Mouse (Mus musculus) kidney, postnatal 4 days (tissue): ENCODE measurements around the gene Nipbl.

Experiments
- DNase-seq, 2 experiments: peaks; one replicate each; pipeline ENCODE4 v3.0.0; 2021; ENCODE audit warnings: mixed read lengths in 2 of 2

Gene Nipbl

DNA sequence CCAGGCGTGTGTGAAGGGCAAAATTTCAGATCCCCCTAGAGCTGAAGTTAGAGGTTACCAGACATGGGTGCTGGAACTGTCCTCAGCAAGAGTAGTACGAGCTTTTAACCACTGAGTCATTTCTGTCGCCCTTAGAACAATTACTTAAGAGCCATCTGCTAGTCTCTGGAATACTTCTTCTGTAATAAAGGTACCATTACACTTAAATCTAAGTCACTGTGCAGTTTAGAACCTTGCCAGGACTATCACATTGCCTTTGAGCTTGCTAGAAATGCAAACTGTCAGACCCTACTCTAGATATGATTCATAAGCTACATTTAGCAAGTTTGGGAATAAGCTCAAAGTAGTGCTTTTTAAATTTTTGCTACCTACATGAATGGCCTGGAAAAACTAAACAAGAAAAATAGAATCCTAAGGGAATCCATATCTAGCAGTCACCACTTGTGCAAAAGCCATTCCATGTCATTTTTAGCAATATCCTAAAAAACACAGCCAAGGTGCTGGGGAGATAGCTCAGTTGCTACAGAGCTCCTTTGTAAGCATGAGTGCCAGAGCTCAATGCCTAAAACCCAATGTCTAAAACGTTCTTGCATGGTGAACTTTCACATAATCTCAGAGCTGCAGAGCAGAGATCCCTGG lies 27.6 kb downstream of the Nipbl start:
- DNase-seq: no peak

DNA sequence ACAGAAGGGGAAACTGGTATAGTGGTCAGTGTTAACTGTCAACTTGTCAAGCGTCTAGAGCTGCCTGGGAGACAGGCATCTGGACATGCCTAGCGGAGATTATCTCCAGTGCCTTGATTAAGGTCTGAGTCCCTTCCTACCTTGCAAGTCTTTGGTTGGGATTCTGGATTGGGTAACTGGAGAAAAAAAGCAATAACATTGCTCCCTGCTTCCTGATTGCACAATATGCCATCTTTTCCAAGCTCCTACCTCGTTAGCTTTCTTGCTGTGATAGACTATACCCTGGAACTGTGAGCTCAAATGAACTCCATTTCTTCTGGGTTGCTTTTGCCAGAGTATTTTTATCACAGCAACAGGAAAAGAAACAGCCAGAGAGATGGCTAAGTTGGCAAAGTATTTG lies 30.9 kb downstream of the Nipbl start:
- DNase-seq: no peak

DNA sequence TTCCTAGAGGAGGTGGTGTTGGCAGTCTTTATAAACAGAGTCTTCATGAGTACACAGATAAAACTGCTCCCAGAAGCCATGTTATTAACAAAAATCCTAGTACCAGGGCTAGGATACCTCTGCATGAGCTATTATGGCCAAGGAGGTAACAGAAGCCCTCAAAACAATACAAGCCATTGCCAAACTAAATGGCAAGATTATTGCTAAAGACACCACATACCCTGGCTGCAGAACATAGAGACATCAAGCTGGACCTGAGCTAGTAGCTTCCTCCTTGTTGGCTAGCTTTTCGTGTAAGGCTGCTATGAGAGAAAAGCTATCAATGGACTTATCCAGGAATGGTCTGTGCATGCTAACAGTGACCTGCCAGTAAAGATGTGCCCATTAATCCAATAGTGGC lies 32.4 kb downstream of the Nipbl start:
- DNase-seq: no peak

DNA sequence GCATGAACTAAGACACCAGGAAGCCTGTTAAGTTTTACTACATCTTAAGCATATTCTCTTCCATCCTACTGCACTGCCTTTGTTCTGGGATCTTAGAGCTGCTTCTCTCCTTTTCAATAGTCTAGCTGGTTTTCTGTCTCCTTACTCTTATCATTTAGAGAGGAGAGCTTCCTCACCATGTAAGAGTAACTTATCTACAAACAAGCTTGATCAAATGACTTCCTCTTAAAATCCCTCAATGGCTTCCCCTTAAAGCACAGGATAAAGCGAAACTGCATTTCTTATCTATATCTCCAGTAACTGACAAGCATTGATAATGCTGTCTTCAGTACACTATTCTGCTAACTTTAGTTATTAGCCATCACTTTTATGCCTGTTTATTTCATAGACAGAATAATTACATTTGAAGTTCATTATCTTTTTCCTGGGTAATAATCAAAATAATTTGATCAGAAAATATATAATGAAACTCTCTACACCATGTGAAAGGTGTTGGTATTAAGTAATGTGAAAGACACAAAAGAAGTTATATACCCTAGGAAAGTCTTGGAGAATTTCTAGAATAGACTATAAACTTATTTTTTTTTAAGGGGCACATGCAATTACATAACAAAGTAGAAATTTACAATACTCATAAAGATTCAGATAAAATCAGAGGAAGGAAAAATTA lies 33.0 kb downstream of the Nipbl start:
- no peak for DNase-seq

DNA sequence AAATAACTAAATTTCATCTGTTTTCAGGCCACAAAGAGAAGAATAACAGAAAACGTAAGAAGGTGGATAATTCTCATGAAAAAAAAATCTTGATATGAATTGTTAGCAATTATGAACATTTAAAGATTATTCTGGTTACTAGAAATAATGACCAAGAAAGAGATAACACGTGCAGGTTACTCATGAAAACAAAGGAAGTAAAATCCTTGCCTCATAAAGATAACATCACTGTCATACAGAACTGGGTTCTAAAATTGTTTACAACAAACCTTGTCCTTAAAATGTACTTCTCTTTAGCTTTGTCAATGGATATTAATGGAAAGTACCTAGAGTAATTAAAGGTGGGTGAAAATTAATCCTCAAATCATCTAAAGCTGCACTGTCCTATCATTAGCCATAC lies 37.2 kb downstream of the Nipbl start:
- no peak for DNase-seq

DNA sequence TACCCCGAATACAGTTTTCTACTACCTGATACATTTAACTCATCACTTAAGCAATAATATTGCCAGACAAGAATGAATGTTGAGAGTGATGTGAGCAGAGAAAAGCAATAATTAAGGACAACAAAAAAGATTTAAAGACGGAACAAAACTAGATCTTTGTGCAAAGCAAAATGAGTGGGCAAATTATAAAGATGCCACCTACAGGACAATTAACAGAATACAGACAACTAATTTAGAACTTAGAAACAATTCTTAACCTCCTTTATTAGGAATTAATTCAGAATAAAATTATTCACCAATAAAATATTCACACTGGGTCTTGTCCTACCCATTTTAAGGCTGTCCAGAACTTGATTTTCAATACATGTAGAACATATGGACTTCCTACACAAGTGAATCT lies 38.0 kb downstream of the Nipbl start:
- no peak for DNase-seq

DNA sequence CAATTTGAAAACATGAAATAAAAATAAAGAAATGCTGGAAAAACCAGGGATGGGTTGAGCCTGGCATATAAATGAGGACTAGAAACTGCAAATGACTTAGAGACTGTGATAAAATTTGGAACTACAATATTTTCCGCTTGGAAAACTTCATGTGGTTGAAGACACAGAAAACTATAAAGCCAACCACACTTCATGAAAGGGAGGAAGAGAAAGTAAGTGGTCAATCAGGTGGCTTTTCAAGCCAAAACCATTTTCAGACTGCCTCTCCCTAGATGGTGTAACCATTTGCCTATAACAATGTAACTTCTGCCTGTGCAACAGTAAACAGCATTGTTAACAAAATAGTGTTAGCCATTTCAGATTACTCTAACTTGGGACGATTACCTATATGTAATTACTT lies 41.7 kb downstream of the Nipbl start:
- DNase-seq: no peak

DNA sequence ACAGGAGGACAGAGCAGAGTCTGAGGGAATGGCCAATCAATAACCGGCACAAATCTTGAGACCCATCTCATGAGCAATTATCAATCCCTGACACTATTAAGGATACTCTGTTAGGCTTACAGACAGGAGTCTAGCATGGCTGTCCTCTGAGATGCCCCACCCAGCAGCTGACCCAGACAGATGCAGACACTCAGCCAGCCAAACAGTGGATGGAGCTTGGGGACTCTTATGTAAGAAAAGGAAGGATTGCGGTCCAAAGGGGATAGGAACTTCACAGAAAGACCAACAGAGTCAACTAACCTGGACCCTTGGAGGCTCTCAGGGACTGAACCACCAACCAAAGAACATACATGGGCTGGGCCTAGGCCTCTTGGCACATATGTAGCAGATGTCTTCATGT lies 42.7 kb downstream of the Nipbl start:
- no peak for DNase-seq

DNA sequence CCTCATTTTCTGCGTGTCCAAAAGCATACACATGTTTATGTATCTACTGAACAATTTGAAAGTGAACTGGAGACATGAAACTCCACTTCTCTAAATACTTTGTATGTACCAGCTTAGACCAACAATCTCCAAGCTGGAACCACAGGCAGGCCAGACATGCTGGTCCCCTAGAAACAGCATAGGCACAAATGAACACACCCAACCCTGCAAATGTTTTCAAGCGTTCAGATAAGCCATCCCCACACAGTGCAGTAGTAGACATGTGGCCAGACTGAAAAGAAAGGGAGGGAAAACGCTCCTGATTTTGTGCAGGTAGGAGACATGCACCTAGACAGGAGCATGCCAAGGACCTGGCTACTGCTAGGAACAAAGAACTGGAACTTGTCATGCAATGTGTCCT lies 52.5 kb downstream of the Nipbl start:
- DNase-seq: no peak

DNA sequence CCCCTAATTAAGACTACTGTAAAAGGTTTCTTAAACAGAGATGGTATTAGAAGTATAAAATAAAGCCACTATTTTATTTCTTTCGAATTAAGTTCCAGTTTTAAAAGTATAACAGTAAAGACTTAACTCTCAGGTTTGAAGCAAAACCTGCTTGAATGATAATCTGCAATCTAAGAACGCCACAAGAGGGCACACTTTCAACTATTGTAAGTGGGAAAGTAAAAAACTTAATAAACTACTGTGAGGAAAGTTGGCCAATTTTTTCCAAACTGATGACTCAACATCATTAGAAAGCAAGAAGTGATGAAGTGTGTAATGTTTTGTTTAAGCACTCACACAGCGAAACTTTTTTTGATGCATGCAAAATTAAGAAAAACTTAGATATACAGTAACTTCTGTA lies 62.0 kb downstream of the Nipbl start:
- peak; percentile 9 to 15 for DNase-seq

DNA sequence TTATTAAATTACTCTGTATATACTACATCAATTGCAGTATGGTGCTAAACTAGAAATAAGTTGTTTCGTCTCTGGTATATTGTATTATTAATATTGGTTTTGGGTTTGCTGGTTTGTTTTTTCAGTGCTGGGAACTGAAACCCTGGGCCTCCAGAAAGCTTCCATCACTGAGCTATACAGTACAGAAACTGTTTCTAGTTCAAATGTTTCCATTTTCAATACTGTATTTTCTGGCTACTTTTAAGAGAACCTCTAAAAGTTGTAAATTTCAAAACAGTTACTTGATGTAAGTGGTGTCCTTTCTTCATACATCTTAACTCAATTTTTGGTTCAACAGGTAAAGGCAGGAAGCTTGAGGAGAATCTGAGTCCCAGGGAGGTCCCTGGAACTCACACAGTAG lies 68.6 kb downstream of the Nipbl start:
- DNase-seq: no peak

DNA sequence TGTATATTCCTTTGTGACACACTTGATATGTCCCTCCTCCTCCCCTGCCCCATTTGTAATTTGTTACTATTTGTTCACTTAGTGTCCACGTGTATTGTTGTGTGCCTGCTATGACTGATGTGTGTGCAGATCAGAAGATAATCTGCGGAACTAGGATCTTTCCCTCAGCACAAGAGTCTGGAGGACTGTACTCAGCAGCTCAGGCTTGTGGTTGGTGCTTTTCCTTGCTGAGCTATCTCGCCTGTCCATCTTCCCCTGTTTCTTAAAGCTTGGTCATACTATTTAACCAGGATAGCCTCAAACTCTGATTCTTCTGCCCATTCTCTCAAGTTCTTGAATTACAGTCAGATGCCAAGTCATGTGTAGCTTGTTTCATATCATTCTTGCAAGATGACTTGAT lies 69.5 kb downstream of the Nipbl start:
- no peak for DNase-seq

DNA sequence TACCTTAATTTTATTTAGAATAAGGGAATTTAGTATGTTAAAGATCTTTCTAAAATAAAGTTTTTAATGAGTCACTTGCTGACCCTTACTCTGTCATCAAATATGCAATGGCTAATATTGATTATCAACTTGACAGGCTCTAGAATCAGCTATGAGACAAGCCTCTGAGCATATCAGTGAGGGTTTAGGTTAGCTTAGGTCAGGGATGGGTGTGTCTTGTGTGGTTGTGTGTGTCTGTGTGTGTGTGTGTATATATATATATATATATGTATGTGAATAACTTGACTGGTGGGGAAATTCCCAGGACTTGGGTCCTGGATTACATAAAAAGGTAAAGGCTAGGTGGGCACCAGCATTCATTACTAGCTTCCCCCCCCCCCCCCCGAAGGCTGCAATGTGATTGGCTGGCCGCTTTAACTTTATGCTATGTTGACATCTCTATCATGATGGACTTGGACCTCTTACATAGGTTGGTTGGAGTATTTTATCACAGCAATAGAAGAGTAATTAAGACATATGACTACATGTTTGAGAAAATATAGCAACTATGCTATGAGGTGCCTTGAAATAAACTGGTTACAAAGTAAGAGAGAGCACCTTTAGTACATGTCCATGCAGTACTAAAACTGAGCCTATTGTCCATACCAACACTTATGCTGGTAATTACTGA lies 97.0 kb downstream of the Nipbl start:
- no peak for DNase-seq

DNA sequence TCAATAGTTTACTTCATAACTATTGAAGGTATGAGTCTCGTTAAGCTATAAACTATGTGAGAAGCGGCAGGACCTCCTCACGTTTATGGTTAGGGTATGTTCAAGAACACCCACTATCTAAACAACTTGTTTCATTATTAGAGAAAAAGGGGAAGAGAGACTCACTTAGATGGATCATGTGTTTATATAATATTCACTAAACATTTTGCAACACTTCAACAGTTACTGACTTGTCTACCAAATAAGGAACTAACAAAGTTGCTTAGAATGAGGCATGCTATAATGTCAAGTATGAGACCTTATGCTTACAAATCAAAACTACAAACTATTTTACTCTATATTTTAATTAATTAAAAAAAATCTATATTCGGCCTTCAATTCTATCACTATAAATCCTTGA lies 103.7 kb downstream of the Nipbl start:
- no peak for DNase-seq

DNA sequence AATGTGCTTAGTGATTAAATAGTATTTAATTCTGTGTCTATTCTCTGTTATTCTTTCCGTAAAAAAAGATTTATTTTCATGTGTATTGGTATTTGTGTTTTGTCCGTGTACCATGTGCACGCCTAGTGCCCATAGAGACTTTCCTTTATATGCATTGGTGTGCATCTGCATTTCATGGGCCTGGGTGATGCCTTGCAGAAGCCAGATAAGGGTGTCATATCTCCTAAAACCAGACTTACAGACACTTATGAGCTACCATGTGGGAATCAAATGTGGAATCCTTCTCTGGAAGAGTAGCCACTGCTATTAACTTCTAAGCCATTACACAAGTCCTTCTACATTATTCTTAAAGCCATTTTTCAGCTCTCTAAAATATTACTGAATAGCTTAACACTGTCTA lies 112.7 kb downstream of the Nipbl start:
- no peak for DNase-seq

DNA sequence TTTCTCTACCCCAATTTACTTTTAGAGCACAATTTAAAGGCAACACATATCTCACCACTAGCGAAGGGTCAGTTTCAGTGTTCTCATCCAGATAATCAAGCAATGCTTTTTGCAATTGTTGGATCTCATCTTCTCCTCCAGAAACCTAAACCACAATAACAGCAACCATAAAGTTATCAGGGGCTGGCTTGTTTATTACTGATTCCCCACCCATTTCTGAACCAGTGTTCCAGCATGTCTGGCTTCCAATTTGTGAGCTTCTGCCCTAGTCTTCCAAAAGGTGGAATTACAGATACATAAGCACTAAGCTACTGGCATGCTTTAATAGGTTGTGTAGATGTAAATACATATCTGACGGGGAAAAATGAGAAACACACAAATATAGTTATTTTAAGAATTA lies 118.6 kb downstream of the Nipbl start:
- no peak for DNase-seq

DNA sequence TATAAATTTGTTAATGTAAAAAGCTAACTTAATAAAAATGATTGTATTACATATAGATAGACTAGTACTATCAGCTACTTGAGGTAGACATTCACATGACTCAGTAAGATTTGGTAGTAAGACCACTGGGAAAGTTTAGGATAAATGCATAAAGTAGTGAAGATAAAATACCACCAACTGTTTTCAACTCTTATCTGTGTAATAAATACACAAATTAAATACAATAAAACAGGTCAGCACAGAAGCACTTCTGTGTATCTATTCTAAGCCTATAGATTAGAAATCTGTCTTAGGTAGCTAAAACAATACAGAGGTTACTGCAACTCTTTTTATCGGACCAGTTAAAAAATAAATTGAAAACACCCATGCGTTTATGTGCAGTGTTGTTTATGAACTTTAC lies 119.4 kb downstream of the Nipbl start:
- DNase-seq: no peak

DNA sequence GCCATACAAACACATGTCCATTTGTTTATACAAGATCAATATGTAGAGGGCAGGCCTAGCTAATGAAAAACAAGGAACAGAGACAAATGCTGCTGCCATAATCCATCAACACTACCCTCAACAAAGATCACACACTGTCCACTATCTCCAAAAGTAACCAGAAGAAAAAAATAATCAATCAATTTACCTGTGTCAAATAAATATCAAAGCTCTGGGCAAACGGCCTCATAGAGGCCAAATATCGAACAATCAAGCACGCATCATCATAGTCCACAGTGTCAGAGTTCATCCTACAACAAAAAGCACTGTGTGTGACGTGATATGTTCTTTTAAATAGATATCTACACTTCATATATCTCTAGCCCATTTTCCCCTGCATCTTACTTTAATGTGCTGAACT lies 120.2 kb downstream of the Nipbl start:
- no peak for DNase-seq

DNA sequence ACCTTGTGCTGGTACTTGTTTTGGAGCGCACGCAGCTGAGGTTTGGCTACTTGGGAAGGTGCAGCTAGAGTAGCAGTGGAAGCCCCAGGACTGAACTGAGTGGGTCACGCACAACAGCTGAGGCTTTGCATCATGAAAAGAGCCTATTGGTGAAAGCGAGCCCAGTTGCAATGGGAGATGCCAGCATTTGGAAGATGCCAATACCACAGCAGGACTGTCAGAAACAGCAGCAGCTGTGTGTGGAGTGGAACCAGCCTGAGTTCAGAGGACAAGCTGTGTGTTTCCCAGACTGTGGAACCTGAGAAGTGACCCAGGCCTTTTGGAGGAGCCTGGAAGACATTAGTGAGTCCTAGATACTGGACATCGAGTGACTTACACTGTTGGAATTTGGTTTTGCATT lies 122.8 kb downstream of the Nipbl start:
- no peak for DNase-seq

DNA sequence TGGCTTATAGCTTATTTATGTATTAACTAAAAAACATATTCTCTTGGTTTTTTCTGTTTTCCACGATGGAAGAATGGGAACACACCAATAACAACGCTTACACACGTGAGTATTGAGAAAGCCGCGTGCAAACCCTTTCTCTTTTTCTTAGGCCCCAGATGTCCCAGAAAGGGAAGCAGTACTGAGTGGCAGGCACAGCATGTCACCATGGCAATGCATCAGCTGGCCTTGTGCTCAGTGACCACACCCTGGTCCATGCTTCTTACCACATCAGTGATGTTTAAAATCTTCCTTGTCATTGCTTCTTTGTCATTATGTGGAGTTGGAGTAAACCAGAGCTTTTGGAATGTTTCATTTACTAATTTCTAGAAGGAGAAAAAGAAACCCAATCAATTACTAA lies 125.1 kb downstream of the Nipbl start:
- DNase-seq: no peak

DNA sequence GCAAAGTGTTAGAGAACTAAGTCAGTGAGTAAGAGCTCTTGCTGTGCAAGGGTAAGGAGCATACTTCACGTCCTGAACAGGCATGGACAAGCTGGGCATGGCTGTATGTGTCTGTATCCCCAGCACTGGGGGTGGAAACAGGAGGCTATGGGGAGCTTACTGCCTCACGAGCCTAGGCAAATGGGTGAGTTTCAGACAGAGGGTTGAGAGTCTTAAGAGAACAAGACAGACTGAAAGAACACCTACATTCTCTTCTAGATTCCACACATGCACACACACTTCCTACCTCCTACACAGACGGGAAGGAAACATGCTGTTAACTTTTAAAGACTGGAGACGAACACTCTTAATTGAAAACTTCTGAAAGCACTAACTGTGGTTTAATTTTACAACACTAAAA lies 126.9 kb downstream of the Nipbl start:
- DNase-seq: no peak

DNA sequence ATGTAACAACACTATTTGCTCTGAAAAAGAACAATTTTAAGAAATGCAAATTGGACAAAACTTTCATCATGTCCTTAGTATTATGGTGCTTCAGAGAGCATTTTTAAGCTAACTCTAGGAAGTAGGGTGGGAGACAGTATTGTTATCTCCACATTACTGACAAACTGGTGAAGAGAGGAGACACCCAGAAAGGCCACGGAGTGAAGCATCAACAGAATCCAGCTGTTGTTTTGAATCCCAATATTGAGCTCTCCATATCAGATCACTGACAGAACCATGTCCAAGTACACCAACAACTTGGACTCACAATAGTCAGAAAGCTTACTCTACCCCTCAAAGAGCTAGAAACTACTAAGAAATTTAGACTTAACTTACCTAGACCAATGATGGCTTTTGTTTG lies 138.8 kb downstream of the Nipbl start:
- DNase-seq: no peak

DNA sequence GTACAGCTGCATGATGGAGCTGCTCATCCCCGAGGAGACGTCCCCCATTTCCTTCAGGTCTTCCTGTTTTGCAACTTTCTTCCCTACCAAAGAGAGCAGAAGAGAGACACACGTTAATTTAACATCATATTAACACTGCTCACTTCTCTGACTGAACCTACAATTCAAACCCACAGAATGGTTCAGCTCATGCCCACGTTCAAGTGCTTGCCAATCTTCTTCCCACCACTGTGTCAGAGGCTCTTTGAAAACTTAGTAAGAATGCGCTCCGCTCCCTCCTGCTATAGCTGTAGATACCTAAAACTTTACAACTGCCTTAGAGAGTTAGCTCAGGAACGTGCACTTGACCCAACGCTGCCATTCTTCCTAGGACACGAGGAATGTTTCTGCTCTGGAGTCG lies 141.3 kb downstream of the Nipbl start:
- DNase-seq: no peak

DNA sequence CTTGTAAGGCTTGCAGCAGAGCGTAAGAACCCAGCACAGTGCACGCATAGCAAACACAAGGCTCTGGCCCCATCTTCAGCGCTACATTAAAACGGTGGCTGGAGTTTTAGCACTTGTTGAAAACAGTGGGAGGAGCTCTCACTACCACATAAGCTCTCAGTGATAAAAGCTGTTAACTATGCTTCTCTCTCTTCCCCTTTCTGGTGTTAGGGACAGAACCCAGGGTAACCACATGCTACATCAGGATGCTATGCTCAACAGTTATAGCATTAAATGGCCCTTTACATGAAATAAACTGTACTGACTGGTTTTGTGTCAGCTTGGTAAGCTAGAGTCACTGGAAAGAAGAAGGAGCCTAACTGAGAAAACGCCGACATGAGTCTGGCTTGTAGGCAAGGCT lies 150.1 kb downstream of the Nipbl start:
- DNase-seq: no peak

DNA sequence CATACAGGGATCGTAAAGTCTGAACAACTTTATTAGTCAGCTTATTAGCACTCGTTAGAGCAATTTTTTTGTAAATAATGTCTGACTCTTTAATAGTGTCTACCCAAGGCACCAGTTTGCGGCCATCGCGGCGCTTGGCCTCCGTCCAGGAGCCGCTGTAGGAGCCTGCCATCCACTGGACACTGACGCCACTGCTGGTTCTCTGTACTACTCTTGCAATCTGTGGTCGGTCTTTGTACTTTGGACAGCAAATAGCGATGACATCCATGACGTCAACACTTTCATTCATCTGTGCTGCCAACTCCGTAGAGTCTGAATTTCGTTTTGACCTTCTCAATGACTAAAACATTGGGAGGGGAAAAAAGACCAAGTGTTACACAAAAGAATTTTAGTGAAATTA lies 153.0 kb downstream of the Nipbl start:
- DNase-seq: peak in 1 of 2 experiments; percentile 25
